Mouse (Mus musculus): Measurements from ENCODE around the gene Ctps2. TPM values are rescaled to one million over a fixed set of nuclear protein-coding genes. Genes with fewer than 3 reads are reported as not detected.

Ctps2 gene
- 130 to 166 TPM (median 147 TPM) in 4 replicates for total RNA-seq (2023)

DNA sequence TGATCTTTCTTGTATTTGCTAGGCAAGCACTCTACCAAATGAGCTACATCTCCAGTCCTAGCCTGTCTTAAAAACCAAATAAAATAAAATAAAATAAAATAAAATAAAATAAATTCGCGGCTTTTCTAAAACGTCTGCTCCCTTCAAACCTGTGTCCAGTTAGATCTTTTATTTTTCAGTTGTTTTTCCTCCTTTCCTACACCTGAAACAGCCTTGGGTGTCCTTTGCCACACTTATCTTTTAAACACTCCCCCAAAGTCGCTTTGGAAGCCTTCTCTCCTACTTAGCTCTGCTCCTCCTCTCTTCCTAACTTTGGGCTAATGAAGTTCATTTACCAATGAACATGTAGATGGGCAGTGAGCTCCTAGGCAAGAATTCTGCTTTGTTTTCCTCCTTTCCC is at the start of gene Ctps2:
Gene Ctps2 (plus strand): TSS at position 301 of the 400 bp plus-strand sequence.

DNA sequence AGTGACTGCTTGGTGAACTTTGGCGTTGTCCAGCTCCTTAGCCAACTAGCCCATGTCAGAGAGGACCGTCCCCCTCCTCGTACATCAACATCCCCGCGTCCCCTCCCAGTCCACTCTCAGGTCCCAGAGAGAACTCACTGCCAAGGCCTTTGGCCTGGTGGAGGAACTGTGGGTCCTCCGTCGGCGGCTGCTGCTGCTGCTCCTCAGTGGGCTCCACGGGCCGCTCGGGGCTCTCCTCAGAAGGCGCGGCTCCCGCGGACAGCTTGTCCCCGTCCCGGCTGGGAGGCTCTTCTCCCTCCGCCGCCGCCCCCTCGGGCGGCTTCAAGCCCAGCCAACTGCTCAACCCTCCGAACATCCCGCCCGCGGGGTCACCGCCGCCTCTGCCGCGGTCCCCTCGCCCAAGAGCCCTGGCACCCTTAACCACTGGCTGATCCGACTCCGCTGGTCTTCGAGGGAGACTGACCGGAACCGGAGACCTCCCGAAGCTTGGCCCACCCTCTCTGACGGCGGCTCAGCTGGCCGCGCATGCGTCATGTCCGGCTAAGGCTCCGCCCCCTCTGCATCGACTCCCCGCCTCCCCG is 13.0 kb upstream of the Ctps2 start, which contains the start of gene Syap1:
Gene Syap1 (minus strand): TSS at position 517 of the 581 bp plus-strand sequence.

DNA sequence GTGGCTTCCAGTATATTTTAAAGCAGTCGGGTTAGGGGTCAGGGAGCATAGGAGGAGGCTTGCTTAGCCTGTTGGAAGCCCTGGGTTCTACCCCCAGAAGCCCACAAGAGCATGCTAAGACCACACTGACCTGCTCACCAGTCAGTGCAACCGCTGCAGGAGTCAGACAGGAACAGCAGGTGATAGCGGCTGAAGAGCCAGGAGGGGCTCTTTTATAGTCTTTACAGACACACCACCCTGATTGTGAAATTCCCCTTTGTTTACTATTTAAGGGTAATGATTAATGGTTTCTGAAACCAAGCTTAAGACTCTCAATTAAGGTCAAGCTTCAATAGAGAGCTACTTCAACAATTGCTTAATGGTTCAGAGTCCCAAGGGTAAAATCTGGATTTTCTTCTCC is 63.3 kb downstream of the Ctps2 start, which contains the start of gene S100g:
Gene S100g (minus strand): TSS at position 217 of the 400 bp plus-strand sequence.

Other genes with a start within 250 kb of the Ctps2 start
- gene Rbbp7, start 140.8 kb upstream of the Ctps2 start, total RNA-seq (2023), result 94.0 to 108 TPM (median 103 TPM) in 4 replicates
- 21.9 to 24.9 TPM (median 24.5 TPM) in 4 replicates for gene Txlng, start 71.8 kb upstream of the Ctps2 start, total RNA-seq (2023)
- 30.4 to 33.2 TPM (median 31.7 TPM) in 4 replicates for gene Syap1, start 12.8 kb upstream of the Ctps2 start, total RNA-seq (2023)
- gene S100g, start 63.4 kb downstream of the Ctps2 start, total RNA-seq (2023), result not detected in 4 replicates